Mouse (Mus musculus) hindbrain, postnatal 0 days (tissue): ENCODE measurements around the gene Cfap298. TPM values are rescaled to one million over a fixed set of nuclear protein-coding genes. Genes with fewer than 3 reads are reported as not detected.

Source experiments
- ATAC-seq: fragments of 200-750 bp; cut with Nextera tagmentation; 2 replicates; pipeline ENCODE4 v1.8.0; 2017; ENCODE audit warnings: mild to moderate bottlenecking, moderate TSS enrichment, moderate library complexity
- DNase-seq: peaks from one replicate; pipeline ENCODE4 v3.0.0-alpha.2; 2015; ENCODE audit warnings: low spot score
- H3K27ac ChIP-seq: fragments of 300-500 bp; sonication (generic); 2 replicates; pipeline ENCODE4 v1.5.1; 2014; ENCODE audit warnings: mild to moderate bottlenecking
- H3K27me3 ChIP-seq: fragments of 300-500 bp; sonication (generic); 2 replicates; pipeline ENCODE4 v1.6.1; 2014; ENCODE audit warnings: low read length, mixed read lengths; ENCODE audit not compliant: insufficient read depth
- H3K36me3 ChIP-seq: fragments of 300-500 bp; sonication (generic); 2 replicates; pipeline ENCODE4 v1.6.1; 2014; ENCODE audit warnings: low read length, mixed read lengths; ENCODE audit not compliant: insufficient read depth
- H3K4me1 ChIP-seq: fragments of 300-500 bp; sonication (generic); 2 replicates; pipeline ENCODE4 v1.6.1; 2014; ENCODE audit warnings: antibody characterized with exemption, low read length, mixed read lengths; ENCODE audit not compliant: insufficient read depth
- H3K4me2 ChIP-seq: fragments of 300-500 bp; sonication (generic); 2 replicates; pipeline ENCODE4 v1.6.1; 2014; ENCODE audit warnings: low read depth, mild to moderate bottlenecking, low read length, moderate library complexity, mixed read lengths
- H3K4me3 ChIP-seq: fragments of 300-500 bp; sonication (generic); 2 replicates; pipeline ENCODE4 v1.5.1; 2014; ENCODE audit warnings: low read length
- H3K9ac ChIP-seq: fragments of 300-500 bp; sonication (generic); replicated peaks from 2 replicates; pipeline ENCODE4 v1.6.1; 2014; ENCODE audit warnings: mild to moderate bottlenecking, low read length, moderate library complexity, mixed read lengths
- H3K9me3 ChIP-seq: fragments of 300-500 bp; sonication (generic); 2 replicates; pipeline ENCODE4 v1.6.1; 2016; ENCODE audit warnings: low read length, mixed read lengths
- CTCF ChIP-seq: IDR thresholded peaks from 2 replicates; pipeline ENCODE4 v1.5.1; 2016; ENCODE audit warnings: antibody characterized with exemption, control low read depth, low read depth
- WGBS: fragments of 180-500 bp; shearing (Covaris S2); extraction: QIAGEN DNeasy Blood & Tissue Kit; methylation state at CpG from one replicate; pipeline ENCODE4 v1.1.7; 2014; 5-methylcytosine and 5-hydroxymethylcytosine counted together
- polyA plus RNA-seq: library from polyadenylated mRNA; unstranded; fragments of >200 nt; fragmentation: Nextera tagmentation; extraction: Ambion mirVana; gene quantifications from 2 replicates; pipeline ENCODE4 v1.2.1, GENCODE M21; 2015
- total RNA-seq: library from RNA; depleted of rRNA; stranded (reverse); fragments of >200 nt; gene quantifications from 2 replicates; pipeline ENCODE4 v1.2.3, GENCODE M21; 2014

Gene Cfap298
- total and polyA plus RNA-seq, 2 experiments from 2014 or later: 16.8 to 61.1 TPM

DNA sequence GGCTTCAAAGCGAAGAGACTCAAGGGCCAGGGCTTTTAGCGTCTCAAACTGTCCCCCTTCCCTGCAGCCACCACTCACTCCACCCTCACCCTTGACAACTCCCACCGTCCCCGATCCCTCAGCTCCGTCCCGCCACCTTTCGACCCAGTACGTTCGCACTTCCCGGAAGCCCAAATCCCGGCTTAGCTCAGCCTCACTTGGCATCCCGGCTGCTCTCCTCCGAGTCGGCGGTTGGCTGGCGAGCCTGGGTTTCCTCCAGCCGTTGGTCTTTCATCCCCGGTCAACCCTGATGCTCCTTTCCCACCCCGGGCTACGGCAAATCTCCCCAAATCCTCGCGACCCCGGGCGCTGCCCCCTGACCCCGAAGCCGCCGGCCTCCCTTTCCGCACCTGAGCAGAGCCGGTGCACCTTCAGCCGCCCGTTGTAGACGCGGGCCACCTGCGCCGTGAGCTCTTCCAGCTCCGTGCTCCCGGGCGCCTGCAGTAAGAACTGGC, 674 bp downstream of the Cfap298 start:
- peak; percentile 33; the same call in 1 of the 2 replicates for TF ChIP-seq CTCF
- no peaks in the 10 kb centered on the region for H3K4me1 ChIP-seq
- WGBS: under 1% methylated on average over 38 of the region's 38 CpGs
- H3K9ac ChIP-seq: peak overlapping the region; percentile 75
- H3K36me3 ChIP-seq: peaks cover 13% of the 10 kb centered on the region; the same call in 1 of the 2 replicates
- H3K27me3 ChIP-seq: no peaks in the 10 kb centered on the region
- H3K27ac ChIP-seq: peak overlapping the region; percentile 93
- ATAC-seq (peak; percentile 37), DNase-seq (peak; percentile 65)
- peak overlapping the region; percentile 79 for H3K4me2 ChIP-seq
- peak overlapping the region; percentile 84 for H3K4me3 ChIP-seq
- H3K9me3 ChIP-seq: no peaks in the 10 kb centered on the region

- DNase-seq (no peak), ATAC-seq (no peak)
- peak overlapping the region; percentile 84 for H3K4me3 ChIP-seq
- WGBS: 26% methylated on average over 13 of the region's 13 CpGs
- peak overlapping the region; percentile 75; the same call in 1 of the 2 replicates for H3K9ac ChIP-seq
- no peaks in the 10 kb centered on the region for H3K4me1 ChIP-seq
- peak overlapping the region; percentile 93 for H3K27ac ChIP-seq
- no peaks in the 10 kb centered on the region for H3K9me3 ChIP-seq
- peaks cover 15% of the 10 kb centered on the region; the same call in 1 of the 2 replicates for H3K36me3 ChIP-seq
- TF ChIP-seq CTCF: no peak
- no peaks in the 10 kb centered on the region for H3K27me3 ChIP-seq
- H3K4me2 ChIP-seq: peak overlapping the region; percentile 79
Observed at GRCm38 (mm10) chr16:90933534-90934176, 1.3 kb downstream of the Cfap298 start.

GRCm38 (mm10) chr16:90927446-90927845, 7.5 kb downstream of the Cfap298 start:
- no peaks in the 10 kb centered on the region for H3K9me3 ChIP-seq
- WGBS: 82% methylated on average over 4 of the region's 4 CpGs
- H3K27ac ChIP-seq: no peak overlapping the region
- H3K27me3 ChIP-seq: no peaks in the 10 kb centered on the region
- peaks cover 8% of the 10 kb centered on the region; the same call in 1 of the 2 replicates for H3K36me3 ChIP-seq
- H3K4me2 ChIP-seq: no peak overlapping the region
- H3K4me1 ChIP-seq: no peaks in the 10 kb centered on the region
- DNase-seq (no peak), ATAC-seq (no peak)
- no peak overlapping the region for H3K9ac ChIP-seq
- no peak overlapping the region for H3K4me3 ChIP-seq
- no peak for TF ChIP-seq CTCF

- TF ChIP-seq CTCF: peak; percentile 95
- peak; percentile 87 for DNase-seq
- peak; percentile 59; the same call in 1 of the 2 replicates for ATAC-seq
- Histone ChIP-seq H3K27ac (no peak overlapping the region), H3K27me3 (no peaks in the 10 kb centered on the region), H3K4me3 (no peak overlapping the region), H3K36me3 (peaks cover 8% of the 10 kb centered on the region; the same call in 1 of the 2 replicates), H3K4me2 (no peak overlapping the region), H3K9me3 (no peaks in the 10 kb centered on the region), H3K9ac (no peak overlapping the region), H3K4me1 (no peaks in the 10 kb centered on the region)
- 19% methylated on average over 5 of the region's 5 CpGs for whole genome bisulfite sequencing
Observed at GRCm38 (mm10) chr16:90925461-90925860, 9.5 kb downstream of the Cfap298 start.

DNA sequence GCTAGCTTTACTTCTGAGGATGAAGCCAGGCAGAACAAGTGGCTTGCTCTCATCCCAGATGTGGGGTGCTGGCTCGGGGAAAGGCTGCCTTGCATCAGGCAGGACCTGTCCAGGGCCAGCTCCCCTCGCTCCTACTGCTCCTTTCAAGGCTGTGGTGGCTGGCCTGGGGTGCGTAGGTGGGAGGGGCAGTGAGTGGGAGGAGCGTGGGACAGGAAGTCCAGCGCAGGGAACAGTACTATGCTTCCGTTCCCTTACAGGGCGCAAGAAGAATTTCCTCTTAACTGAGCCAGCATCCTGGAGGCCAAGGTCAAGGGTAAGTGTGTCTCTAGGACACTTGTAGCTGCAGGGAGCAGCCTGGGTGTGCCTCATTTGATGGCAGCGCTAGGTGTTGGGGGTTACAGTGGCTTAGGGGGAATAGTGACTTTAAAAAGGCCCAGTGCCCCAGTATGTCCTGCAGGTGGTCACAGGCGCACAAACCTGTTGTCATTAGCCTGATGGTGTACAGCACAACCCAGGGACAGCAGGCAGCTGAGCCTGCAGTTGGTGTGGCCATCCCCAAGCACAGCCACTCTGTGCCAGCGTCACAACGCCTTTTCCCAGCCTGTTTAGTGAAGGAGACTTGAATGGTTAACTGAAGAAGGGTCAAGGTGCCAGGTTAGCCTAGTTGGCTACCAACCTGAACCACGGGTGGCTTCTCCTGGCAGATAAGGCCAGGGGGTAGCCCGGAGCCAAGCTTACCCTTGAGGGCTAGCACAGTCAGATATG, 10.1 kb downstream of the Cfap298 start:
- H3K27ac ChIP-seq: no peak overlapping the region
- H3K27me3 ChIP-seq: no peaks in the 10 kb centered on the region
- no peak for TF ChIP-seq CTCF
- no peaks in the 10 kb centered on the region for H3K9me3 ChIP-seq
- H3K4me1 ChIP-seq: no peaks in the 10 kb centered on the region
- H3K9ac ChIP-seq: no peak overlapping the region
- WGBS: 92% methylated on average over 13 of the region's 13 CpGs
- DNase-seq: no peak
- H3K4me2 ChIP-seq: no peak overlapping the region
- 0 out of 2 replicates have a peak, but pooled peaks have one; percentile 22 for ATAC-seq
- H3K36me3 ChIP-seq: peaks cover 8% of the 10 kb centered on the region; the same call in 1 of the 2 replicates
- H3K4me3 ChIP-seq: no peak overlapping the region

DNA sequence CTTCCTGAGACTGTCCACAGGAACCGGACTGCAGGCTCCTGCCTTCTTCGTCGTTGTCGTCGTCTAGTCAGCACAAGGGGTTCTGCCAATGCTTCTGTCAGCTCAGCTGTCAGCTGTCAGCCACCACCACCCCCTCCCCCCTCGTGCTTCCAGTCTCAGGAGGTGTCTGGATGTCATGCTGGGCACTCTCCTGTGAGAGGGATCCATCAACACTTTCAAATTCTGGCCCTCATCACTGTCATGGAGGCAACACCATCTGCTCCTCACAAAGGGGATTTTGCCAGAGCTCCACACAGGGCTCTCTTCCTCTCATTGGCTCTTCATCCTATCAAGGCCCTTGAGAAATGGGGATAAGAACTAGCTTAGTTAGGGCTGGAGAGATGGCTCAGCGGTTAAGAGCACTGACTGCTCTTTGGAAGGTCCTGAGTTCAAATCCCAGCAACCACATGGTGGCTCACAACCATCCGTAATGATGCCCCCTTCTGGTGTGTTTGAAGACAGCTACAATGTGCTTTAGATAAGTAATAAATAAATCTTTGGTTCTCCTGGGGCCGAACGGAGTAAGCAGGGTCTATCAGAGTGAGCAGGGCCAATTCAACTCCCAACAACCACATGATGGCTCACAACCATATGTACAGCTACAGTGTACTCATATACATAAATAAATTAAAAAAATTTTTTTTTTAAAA, 13.3 kb downstream of the Cfap298 start:
- Histone ChIP-seq H3K4me1 (no peaks in the 10 kb centered on the region), H3K4me3 (no peak overlapping the region), H3K9me3 (no peaks in the 10 kb centered on the region), H3K27ac (peak overlapping the region; percentile 45), H3K27me3 (no peaks in the 10 kb centered on the region), H3K9ac (no peak overlapping the region), H3K36me3 (no peaks in the 10 kb centered on the region; the same call in 1 of the 2 replicates), H3K4me2 (no peak overlapping the region)
- DNase-seq: peak; percentile 38
- peak; percentile 25; the same call in 1 of the 2 replicates for TF ChIP-seq CTCF
- 0 out of 2 replicates have a peak, but pooled peaks have one; percentile 27 for ATAC-seq
- WGBS: 46% methylated on average over 10 of the region's 10 CpGs
